Mouse (Mus musculus): ENCODE measurements around the gene 4833420G17Rik.

- TF ChIP-seq POLR2A (IDR thresholded peaks at IDR 0.05; ENCODE audit: insufficient read depth, low read length) (no peak), CTCF (IDR thresholded peaks at IDR 0.05; ENCODE audit: low read depth, low read length) (no peak)
These were observed 520 bp upstream of the 4833420G17Rik start for GRCm38 (mm10) chr13:119461900-119462595.
